Mouse (Mus musculus) adipocyte (in vitro differentiated cells): ENCODE measurements around the gene Ttc34.

Experiments
- DNase-seq: peaks from one replicate; pipeline ENCODE4 v3.0.0-alpha.2; 2016; ENCODE audit warnings: low spot score

Ttc34 gene

GRCm38 (mm10) chr4:154897676-154898465 is 60.6 kb downstream of the Ttc34 start:
- peak; percentile 63 for DNase-seq

GRCm38 (mm10) chr4:154898506-154899446 is 61.5 kb downstream of the Ttc34 start, which contains the start of gene Fam213b:
TSS of gene Fam213b (minus strand) at chr4:154899135.
- DNase-seq: peak; percentile 52

- DNase-seq: no peak
Observed at GRCm38 (mm10) chr4:154902371-154902770, 65.1 kb downstream of the Ttc34 start.

- DNase-seq: peak; percentile 20
Observed at GRCm38 (mm10) chr4:154904185-154905071, 67.2 kb downstream of the Ttc34 start.

GRCm38 (mm10) chr4:154907833-154908232 is 70.6 kb downstream of the Ttc34 start:
- DNase-seq: peak; percentile 80

GRCm38 (mm10) chr4:154908490-154908889 is 71.2 kb downstream of the Ttc34 start:
- no peak for DNase-seq

- DNase-seq: peak; percentile 67
Observed at GRCm38 (mm10) chr4:154910606-154911522, 73.6 kb downstream of the Ttc34 start.

- DNase-seq: no peak
Observed at GRCm38 (mm10) chr4:154911644-154912043, 74.4 kb downstream of the Ttc34 start.

- no peak for DNase-seq
Observed at GRCm38 (mm10) chr4:154913845-154914244, 76.6 kb downstream of the Ttc34 start.

GRCm38 (mm10) chr4:154914252-154914651 is 77.0 kb downstream of the Ttc34 start:
- DNase-seq: no peak

GRCm38 (mm10) chr4:154914707-154915106 is 77.4 kb downstream of the Ttc34 start:
- no peak for DNase-seq

GRCm38 (mm10) chr4:154915286-154915685 is 78.0 kb downstream of the Ttc34 start:
- no peak for DNase-seq

GRCm38 (mm10) chr4:154916662-154917061 is 79.4 kb downstream of the Ttc34 start:
- DNase-seq: no peak
